Mouse (Mus musculus): ENCODE data around the gene Mrm1.

The Mrm1 gene

DNA sequence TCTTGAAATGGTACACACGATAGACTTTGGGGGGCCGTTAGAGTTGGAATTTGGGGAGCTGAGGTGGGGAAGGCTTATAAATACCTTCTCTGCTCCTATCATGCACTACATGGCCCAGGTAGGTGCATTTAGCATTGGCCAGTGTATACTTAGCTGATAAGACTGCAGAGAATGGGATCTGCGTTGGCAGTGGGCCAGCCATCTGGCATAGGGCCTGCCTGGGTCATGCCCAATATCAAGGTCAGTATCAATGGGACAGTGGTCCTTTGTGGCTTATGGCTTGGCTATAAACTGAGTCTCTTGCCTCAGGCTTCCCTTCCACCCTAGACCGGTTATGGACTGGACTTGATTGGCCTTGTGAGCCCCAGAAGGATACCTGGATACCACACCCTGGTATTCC is 14.9 kb downstream of the Mrm1 start:
- no peak for DNase-seq

DNA sequence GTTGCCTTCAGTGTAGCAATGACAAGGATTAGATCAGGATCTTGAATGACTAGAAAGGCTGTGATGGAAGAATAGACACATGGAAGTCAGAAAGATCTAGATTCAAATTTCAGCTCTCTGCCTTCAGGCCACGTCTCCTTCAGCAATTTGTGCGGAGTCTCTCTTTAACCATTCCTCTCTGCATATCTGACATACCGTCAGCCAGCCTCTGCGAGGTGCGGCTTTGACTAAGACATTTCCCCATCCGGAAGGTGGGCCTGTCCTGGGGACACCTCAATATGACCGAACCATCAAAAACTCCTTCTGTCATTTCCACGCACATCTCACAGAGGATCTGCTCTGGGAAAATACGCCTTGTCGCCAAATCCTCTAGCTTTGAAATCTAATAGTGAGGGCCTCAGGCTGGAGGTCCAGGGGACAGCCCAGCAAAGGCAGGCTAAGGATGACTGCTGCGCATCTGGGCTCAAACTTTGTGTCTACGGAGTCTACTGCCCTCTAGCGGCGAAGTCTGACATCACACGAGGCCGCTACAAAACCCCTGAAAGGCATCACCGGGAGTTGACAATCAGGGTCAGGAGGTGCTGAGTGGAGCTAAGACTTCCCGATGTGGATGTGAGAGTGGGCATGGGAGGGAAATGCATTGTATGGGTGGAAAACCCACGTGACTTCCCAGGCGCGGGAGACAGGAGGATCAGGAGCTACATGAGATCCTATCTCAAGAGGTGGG is 21.5 kb downstream of the Mrm1 start:
- peak; percentile 86 for DNase-seq

DNA sequence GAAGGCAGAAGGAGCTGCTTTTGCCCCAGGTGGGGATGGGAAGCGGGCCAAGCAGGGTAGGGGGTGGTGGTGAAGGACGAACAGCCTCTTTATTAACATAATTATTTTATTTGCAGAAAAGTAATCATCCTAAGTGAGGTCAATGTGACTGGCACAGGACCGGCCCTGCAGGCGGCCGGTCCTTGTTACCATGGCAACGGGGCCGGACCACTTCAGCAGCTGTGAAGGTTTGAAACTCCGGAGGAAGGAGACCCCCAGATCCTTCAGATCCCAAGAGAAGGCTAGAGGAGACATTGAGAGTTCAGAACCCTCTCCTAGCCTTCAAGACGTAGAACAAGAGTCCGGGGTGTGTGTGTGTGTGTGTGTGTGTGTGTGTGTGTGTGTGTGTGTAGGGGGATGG is 22.3 kb downstream of the Mrm1 start:
- no peak for DNase-seq

DNA sequence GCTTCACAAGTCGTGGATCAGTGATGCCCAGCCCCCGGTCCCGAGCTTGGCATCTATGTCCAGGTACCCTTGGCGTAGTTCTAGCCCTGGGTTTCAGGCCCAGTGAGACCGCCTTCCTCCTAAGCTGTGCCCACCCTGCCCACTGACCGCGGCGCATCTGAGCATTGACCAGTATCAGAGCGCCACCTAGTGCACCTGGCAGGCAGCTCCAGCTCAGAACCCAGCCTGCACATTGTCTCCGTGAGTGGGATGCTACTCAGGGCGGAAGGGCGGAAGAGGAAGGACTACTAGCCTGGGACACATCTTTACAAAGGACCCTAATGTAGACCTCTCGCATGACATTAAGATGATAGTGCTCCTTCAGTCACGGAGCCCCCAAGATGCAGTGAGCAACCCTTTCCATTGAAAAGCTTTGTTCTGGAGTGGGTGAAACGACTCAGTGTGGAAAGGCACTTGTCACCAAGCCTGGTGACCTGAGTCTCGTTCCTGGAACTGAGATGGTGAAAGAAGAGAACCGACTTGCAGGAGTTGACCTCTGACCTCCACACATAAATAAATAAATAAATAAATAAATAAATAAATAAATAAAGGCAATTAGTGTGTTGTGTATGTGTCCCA is 24.7 kb downstream of the Mrm1 start:
- peak; percentile 89 for DNase-seq

DNA sequence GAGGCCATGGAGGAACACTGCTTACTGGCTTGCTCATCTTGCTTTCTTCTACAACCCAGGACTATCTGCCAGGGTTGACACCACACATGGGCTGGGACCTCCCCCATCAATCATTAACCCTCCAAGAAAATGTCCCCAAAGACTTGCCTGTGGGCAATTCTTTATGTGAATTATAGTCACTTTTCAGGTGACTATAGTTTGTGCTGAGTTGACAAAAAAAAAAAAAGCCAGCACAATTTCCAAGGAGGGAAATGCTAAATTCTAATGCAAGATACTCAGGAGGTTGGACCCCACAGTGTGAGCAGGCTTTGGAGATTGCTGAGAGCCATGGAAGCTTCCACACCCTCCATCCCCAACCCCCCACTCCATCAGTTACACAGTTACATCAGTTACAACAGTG is 25.8 kb downstream of the Mrm1 start:
- no peak for DNase-seq

DNA sequence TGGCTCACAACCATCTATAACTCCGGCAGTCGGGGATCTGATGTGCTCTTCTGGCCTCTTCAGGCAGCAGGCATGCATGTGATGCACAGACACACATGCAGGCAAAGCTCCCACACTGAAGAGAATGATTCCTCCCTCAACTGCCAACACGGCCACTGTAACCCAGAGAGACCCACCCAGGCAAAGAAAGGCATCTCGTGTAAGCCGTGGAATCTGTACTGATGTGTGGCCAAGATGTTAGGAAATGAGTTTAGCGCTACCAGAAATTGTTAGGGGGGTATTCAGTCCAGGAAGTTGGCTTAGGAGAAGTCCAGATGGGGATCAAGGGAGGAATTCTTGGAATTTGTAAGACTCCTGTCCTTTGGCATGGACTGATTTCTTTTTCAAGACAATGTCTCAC is 28.9 kb downstream of the Mrm1 start:
- DNase-seq: no peak

DNA sequence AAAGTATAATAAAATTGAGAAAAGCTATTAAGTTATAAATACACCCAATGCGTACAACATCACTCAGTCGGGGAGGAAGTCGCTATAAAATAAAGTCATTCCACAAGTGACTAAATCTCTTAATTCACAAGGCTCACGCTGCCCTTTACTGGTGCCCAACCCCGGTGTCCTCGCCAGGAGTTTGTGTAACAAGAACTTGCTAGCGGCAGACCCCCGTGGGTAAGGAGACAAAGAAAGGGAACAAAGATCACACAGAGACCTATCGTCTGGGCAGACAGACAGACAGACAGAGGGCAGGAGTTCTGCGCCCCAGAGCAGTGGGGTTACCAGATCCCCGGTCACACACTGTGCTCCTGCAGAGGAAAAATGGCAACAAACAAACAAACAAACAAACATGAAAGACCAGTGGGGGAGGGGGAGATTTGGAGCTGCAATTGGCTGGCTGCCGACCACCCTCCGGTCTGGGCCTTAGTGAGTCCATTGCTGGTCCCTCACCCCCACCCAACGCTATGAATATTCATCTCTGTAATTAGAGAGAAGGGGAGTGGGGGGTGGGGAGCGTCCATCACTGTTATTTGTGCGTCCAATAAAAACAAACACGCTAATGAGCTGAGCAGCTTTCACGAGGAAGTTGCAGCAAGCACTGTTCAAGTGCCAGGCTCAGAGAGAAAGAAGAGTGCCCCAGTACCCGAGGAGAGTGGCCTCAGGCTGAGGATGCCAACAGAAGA is 39.0 kb downstream of the Mrm1 start:
- peak; percentile 25 for DNase-seq

DNA sequence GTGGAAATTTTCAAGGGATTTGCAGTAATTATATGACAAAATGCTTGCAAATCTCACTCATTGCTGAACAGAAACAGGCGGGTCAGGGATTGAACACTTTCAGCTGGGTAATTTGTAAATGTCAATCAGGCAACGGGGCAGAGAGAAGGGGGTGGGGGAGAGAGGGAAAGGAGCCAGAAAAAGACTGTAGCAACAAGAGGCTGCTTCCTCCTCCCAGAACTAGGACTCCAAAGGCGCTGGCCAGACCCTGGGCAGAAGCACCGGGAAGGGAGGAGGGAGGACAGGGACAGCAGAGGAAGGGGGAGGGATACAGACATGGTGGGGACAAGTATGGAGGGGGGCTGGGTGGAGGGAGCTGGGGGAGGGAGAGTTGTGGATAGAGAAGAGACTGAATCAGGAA is 43.8 kb downstream of the Mrm1 start:
- no peak for DNase-seq

DNA sequence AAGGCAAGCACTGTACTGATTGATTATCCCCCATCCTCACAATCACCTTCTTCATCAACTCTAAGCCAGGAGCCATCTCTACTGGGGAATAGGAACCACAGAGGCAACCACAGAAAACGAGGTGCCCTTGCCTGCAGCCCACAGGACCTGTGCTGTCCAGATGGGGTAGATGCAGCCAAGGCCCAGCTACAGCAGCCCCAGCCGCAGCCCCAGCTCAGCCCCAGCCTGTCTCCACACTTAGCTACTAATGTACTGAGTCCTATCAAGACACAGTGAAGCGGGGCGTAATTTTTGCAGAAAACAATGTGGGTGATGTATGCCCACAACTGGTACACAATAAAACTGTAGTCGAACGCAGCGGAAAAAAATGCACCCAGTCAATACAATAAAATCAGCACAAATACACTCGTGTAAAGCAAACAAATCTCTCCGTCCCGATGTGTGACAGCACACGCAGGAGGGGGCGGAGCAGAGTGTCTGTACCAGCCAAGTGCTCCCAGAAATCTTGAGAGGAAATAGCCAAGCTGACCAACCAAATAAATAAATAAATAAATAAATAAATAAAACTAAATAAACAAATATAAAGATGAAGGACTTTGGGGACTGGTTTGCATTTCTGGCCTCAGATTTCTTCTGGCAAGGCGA is 44.3 kb downstream of the Mrm1 start:
- DNase-seq: no peak

DNA sequence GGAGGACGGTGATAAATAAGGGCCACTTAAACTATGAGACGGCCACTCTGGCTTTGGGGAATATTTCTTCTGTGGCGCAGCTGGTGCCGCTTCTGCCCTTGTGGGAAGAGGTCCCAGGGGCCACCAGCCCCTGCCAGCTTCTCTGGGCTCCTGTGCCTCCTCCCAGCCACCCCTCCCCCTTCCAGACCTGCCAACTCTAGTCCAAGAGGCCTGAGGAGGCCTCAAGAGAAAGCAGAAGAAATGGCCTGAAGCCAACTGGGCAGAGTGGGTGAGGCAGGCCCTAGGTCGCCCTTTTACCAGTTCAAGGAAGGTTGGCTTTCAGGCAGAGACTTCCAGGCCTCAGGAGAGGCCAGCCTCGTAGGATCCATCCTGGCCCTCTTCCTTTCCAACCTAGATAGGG is 51.4 kb downstream of the Mrm1 start:
- no peak for DNase-seq

DNA sequence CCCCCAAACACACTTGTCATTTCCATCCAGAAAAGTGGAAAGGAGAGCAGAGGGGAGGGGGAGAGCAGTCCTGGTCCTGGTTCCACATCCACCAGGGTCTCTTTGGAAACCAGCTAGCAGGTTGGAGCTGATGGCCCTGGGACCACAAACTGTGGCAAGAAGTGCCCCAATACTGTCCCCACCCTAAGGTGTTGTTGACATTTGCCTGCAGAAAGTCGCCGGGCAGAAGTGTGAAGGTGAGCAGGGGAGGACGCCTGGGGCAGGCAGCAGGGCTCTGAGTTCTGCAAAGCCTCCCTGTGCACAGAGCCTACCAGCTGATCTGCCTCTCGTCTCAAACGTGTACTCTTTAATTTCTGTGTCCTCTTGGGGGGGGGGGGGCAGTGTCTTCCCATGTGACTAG is 54.2 kb downstream of the Mrm1 start:
- no peak for DNase-seq

DNA sequence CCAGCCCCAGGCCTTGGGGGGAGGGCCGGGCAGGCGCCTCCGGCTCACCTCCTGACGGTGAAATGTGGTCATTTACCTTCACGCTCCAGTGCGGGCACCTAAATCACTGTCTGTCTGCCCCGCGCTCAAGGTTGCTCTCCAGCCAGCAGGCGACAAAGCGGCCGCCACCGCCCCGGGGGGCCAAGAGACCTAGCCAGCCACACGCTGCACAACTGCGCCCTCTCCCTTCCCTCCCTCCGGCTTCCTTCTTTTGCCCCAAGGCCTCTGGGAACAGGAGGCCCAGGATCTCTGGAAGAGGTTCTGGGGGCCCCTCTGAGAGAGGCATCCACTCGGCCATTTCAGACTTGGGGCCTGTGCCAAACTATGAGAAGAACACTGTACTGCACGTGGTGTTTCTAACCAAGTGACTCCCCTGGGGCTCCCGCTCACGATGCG is 54.8 kb downstream of the Mrm1 start:
- DNase-seq: peak; percentile 18

DNA sequence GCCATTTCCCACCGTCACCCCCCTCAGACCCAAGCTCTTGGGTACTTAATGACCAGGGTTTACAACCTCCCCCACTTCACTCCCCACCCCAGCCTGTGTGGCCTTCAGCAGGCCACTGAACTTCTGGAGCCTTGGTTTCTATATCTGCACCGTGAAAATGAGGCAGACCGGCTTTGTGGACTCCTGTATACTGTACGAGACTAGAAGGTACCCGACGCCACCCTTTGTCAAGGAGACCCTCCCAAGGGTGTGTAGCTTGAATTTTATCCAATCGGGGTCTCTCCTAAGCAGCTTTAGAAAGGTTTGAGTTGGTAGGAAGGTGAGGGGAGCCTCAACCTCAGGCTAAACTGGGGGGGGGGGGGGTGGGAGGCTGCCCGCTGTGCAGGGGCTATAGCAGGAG is 55.2 kb downstream of the Mrm1 start:
- no peak for DNase-seq
